Mouse (Mus musculus): ENCODE data around the gene Eif2d.

DNA sequence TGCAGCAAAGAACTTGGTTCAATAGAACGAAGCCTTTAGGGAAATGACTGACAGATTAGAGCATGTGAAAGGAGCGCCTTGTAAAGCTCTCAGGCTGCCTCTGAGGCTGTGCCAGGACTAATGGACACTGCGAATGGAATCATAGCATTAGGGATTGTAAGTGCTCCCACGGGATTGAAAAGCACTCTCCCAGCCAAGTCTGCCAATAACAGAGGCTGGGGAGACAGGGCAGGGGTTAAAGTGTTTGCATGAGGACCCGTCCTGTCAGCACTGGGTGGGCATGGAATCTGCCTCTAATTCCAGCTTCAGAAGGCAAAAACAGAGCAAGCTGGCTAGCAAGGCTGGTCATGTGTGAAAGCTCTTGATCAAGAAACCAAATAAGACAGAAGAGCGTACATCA is 18.8 kb upstream of the Eif2d start:
- no peak for TF ChIP-seq CTCF (IDR thresholded peaks at IDR 0.05; ENCODE audit: low read depth)
- no peak for TF ChIP-seq EP300 (IDR thresholded peaks at IDR 0.05; ENCODE audit: low read depth)

Measured in liver, embryonic 14.5 days (tissue).